Mouse (Mus musculus): Measurements from ENCODE around the gene Epha6.

The Epha6 gene

DNA sequence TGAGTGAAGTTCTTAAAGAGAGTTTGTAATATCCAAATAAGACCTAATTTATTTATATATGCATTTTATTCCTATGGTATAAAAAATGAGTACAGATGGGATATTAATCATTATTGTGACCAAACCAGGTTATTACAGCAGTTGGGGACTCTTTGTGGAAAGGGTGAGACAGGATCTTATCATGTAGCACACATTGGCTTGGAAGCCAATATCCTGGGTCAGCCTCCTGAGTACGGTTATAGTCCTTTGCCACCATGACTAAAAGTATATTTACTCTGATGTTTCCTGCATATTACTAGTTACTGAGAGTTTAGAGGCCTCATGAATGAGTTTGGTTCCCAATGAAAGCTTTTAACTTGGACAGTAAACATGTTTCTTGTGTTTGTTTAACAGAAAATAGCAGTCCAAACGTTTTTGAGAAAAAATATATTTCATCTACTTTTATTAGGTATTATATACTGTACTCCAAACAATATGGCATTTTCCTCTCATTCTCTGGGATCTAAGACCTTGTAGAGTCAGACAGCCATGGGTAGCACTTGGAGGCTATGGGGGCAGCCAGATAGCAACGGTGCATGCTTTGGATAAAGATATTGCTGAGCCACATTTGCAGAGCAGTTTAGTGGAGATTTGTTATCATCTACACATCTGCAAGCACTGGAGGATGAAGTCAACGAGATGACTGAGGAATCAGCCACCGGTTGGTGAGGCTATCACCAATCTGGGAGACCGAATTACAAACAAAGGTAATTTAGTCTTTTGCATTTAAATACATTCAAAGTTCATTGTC is 340.4 kb downstream of the Epha6 start:
- DNase-seq (ENCODE audit: low spot score): no peak

- DNase-seq (ENCODE audit: low spot score): no peak
Measured at GRCm38 (mm10) chr16:60258151-60258635, 347.1 kb downstream of the Epha6 start.

DNA sequence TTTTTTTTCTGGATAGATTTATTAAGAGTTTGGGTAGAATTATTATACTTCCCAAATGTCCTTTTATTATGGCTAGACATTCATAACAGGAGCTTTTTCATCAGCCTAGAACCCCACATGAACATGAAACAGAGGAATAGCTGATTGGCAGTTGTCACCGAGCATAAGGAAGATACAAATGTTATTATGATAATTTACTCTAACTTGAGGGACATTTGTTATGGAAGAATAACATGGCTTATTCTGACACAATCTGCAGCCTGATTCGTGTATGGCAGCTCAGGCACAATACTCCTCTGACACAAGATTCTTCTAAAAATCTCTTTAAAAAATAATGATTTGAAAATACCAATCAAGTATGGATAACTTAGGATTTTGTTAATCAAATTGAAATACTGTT is 347.7 kb downstream of the Epha6 start:
- no peak for DNase-seq (ENCODE audit: low spot score)

DNA sequence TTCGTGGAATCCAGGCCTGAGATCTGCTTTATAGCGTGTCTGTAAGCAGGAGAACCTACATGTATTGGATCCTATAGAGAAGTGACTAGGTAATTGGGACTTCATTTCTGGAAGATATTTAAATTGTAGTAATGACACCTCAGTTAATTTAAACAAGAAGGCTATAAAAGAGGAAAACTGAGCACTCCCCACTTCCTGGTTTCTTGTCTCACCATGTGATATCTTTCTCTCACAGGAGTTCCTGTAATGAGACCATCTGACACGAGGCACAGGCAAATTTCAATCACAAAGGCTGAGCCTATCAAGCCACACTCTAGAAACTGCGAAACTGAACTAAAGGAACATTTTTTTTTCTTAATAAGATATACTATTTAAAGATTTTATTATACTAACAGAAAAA is 348.3 kb downstream of the Epha6 start:
- DNase-seq (ENCODE audit: low spot score): no peak

DNA sequence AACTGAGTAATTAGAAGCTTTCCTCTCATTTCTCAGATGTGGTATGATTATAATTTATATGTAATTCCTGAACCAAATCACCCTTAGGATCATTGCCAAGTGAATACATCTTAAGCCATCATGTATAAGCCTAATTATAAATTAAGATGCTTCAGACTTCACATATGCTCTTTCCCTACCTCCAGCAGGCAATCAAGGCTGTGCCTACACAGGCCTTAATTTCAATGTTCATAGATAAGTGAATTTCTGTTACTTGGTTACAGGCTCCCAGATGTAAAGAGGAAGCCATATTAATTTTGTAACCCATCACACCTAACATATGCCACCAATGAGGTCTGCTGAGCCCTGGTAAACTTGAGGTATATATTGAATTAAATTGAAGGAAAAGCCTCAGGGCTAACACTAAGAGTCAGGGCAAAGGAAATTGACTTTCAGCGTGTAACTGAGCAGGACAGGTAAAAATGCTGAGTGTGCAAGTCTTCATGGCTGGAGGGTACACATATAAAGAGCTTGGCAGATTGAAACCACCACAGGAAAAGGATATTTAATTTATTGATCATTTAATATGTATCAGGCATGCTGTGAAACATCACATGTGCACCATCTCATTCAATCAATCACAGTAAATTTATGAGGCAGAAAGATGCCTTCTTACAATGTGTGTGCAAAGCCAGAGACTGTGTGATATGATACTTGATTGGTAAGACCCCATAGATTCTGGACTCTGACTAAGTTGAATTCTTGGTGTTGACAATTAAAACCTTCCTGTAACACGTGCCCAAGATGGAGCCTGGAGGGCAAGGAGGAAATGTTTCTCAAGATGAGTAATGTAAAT is 365.8 kb downstream of the Epha6 start:
- DNase-seq (ENCODE audit: low spot score): no peak

GRCm38 (mm10) chr16:60233985-60234766 is 371.2 kb downstream of the Epha6 start:
- no peak for DNase-seq (ENCODE audit: low spot score)

DNA sequence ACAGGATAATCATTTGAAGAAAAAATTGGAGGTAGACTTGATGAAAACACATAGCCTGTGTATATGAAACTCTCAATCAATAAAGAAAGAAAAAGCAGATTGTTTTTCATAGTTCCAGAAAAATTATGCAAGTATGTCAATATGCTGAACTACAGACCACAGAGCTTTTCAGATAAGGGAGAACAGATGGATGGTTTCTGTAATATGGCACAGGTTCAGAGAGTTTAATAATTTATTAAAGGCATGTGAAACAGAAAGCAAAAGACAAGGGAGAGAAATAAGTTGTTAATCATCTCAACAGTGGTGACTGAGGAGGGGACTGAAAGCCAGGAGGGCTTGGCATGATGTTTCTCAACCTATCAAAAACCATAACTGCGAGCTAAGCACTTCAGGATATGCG is 372.3 kb downstream of the Epha6 start:
- DNase-seq (ENCODE audit: low spot score): no peak

DNA sequence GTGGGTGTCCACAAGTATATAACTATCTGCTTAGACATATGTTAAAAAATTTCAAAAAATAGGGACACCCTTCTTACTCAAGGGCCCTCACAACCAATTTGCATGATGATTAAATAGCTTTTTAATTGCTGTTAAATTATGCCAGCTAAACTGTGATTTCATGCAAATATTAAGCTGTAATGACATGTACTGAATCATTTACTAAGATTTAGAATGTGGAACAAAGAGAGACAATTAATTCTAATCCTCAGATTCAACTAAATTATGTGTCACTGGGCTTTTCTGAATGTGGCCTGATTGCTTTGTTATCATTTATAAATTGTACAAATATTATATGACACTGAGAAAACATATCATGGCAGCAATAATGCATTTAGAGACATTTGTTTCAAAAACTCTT is 396.2 kb downstream of the Epha6 start:
- no peak for DNase-seq (ENCODE audit: low spot score)

- no peak for DNase-seq (ENCODE audit: low spot score)
Measured at GRCm38 (mm10) chr16:60175580-60175979, 429.8 kb downstream of the Epha6 start.

DNA sequence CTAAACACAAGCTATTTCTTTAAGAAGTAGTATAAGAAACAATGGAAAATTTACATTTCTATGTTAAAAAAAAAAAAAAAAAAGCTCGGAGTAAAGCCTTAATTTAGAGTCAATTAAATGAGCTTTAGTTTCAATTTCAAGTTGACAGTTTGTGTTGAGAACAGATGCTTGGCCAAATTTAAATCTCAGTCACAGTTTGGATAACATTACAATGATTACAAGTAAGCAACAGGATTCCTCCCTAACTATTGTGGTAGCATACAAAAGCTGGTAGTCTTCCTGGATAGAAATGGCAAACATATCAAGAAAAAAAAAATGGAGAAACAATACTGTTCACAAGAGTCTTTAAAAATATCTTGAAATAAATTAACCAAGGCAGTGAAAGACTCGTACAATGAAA is 452.9 kb downstream of the Epha6 start:
- no peak for DNase-seq (ENCODE audit: low spot score)

GRCm38 (mm10) chr16:60144370-60144769 is 461.0 kb downstream of the Epha6 start:
- no peak for DNase-seq (ENCODE audit: low spot score)

DNA sequence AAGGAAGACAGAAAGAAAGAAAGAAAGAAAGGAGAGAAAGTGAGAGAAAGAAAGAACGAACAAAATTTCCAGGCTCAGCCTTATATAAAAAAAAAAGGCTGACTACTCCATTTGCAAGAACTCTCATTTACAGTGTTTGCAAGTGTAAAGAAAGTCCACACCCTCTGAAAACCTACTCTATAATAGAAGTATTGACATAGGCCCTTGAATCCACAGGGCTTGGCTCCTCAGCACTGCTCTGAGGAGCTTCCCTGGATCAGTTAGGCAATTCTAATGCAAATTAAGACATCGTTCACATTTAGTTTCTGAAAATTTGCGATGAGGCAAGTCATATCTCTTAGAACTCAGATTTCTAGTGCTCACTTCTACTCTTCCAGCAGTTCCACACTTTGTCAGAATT is 483.9 kb downstream of the Epha6 start:
- no peak for DNase-seq (ENCODE audit: low spot score)

GRCm38 (mm10) chr16:60102210-60102609 is 503.1 kb downstream of the Epha6 start:
- DNase-seq (ENCODE audit: low spot score): no peak

DNA sequence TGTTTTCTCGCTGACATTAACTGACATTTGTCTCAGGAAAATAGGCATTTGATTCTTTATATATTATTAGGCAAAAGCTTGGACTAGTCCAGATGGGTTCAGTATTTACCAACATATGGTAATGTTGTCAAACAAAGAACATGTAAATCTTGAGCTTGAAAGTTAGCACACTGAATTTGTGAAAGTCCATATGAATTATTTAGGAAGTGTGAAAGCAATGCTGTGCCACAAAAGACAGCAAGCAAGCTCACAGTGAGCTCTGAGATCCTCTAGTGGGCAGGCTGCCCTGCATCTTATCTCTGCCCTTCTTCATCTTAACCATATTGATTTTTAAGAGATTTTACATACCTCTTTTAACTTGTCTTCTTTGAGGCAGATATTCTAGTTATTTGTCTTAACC is 510.0 kb downstream of the Epha6 start:
- no peak for DNase-seq (ENCODE audit: low spot score)

DNA sequence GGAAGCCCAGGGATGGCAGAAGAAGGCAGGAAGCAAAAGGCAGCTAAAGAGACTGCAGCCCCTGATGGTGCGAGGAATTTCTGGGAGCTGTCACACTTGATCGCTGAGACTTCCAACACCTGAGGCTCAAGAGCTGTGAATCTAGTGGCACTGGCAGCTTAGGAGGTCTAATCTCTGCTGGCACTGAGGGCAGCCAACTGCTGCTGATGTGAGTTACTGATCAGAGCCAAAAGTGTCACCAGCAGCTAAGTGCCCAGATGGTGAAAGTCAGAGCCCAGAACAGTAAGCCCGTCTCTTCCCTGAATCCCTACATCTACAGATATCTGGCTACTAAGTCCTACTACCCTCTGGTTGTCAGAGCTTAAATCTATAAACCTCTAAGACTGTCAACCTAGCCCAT is 518.4 kb downstream of the Epha6 start:
- DNase-seq (ENCODE audit: low spot score): no peak

DNA sequence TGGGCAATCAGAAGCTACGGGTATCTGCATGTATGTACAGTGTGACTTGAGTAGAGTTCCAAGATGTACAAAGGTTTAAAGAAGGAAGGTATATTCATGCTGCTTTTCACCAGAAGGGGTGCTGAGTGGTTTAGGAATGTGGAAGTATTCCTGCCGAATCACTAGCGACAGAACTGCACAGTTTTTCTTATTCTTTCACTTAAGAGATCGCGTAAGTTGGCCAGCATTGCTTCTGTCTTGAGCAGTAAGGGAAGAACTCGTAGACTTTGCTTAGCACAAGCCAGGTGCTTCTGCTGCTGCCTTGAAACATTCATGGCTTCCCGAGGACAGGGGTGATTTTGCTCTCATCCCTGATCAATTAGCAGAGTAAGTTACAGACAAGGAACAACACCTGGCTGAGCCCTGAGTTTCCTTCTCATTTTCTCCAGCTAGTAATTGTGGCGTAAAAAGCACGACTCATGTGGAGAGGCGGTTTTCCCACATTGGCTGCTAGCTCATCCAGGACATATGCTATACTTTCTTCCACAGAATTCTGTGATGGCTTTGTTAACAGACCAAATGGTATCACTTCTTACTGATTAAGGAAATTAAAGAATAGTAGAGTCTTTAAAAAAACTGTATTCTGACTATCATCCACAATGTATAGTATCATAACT is 534.7 kb downstream of the Epha6 start:
- no peak for DNase-seq (ENCODE audit: low spot score)

DNA sequence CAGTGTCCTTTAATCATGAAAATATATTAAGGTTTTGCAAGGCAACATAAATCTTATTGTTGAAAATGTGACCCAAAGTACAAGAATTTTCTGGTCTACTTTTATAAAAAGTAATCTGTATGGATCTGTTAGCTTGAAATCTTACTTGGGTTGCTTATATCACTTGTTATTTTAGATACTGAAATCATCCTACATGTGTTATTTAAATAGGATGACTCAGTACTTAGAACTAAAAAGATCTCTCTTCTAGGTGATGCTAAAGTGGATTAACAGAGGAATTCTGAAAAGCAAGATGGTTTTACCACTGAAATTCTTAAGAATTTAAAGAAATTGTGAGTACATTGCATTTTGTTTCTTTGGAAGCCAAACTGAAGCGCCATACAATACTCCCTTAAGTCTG is 561.5 kb downstream of the Epha6 start:
- DNase-seq (ENCODE audit: low spot score): no peak

DNA sequence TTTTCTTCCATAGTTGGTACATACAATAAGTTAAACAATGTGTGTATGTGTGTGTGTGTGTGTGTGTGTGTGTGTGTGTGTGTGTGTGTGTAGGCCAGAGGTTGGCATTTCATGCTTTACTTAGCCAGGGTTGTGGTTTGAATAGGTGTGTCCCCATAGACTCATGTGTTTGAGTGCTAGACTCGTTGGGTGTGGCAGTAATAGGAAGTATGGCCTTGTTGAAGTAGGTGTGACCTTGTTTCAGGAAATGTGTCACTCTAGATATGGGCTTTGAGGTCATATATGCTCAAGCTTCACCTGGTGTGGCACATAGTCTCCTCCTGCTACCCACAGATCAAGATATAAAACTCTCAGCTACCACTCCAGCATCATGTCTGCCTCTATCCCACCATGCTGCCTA is 577.0 kb downstream of the Epha6 start:
- DNase-seq (ENCODE audit: low spot score): no peak

GRCm38 (mm10) chr16:60006857-60007568 is 598.3 kb downstream of the Epha6 start:
- no peak for DNase-seq (ENCODE audit: low spot score)

- no peak for DNase-seq (ENCODE audit: low spot score)
Measured at GRCm38 (mm10) chr16:59969816-59970215, 635.5 kb downstream of the Epha6 start.

DNA sequence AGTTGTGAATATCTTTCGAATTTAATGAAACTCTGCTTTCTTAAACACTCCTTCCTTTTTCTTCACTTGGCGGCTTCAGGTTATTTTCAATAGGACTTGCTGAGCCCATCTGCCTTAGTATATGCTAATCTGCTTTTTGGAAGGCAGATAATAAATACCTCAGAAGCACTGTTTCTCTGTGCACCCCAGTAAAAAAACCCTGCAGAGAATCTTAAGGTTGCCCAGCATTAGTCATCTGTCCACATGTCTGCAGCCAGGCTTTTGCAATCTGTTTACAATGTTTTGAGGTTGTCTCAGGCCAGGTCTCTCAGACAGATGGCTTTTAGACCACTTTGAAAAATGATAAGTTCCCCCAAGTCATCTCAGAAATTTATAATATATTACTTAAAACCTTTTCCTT is 649.6 kb downstream of the Epha6 start:
- DNase-seq (ENCODE audit: low spot score): no peak

Data from yolk sac, embryonic 10.5 days (tissue).